Mouse (Mus musculus): Measurements from ENCODE around the gene Cnpy4. TPM values are rescaled to one million over a fixed set of nuclear protein-coding genes. Genes with fewer than 3 reads are reported as not detected.

Gene Cnpy4
- polyA plus RNA-seq, 1 experiment from 2014 or later, result 38.8 TPM

MicroRNA genes within 50 kb of the gene (microRNA counts, 519-probe panel; counts per million panel counts)
- microRNA mmu-miR-106b, result 3,726 counts per million, percentile 90 among the panel's probes with 10 or more counts
- microRNA mmu-miR-25, result 4,469 counts per million, percentile 97 among the panel's probes with 10 or more counts
- microRNA mmu-miR-93, result 3,726 counts per million, percentile 90 among the panel's probes with 10 or more counts

Other genes starting within 250 kb of the Cnpy4 start
- gene Gjc3, start 224.4 kb upstream of the Cnpy4 start, polyA plus RNA-seq (2015; fragmentation: Nextera tagmentation; extraction: Ambion mirVana), result 0.64 and 0.81 TPM in 2 replicates
- gene Azgp1, start 206.0 kb upstream of the Cnpy4 start, polyA plus RNA-seq (2015; fragmentation: Nextera tagmentation; extraction: Ambion mirVana), result 0.14 and 0.25 TPM in 2 replicates
- not detected in 2 replicates for gene Smok3a, start 166.2 kb upstream of the Cnpy4 start, polyA plus RNA-seq (2015; fragmentation: Nextera tagmentation; extraction: Ambion mirVana)
- gene Smok3b, start 166.1 kb upstream of the Cnpy4 start, polyA plus RNA-seq (2015; fragmentation: Nextera tagmentation; extraction: Ambion mirVana), result not detected in 2 replicates
- not detected in 2 replicates for gene Smok3c, start 134.3 kb upstream of the Cnpy4 start, polyA plus RNA-seq (2015; fragmentation: Nextera tagmentation; extraction: Ambion mirVana)
- 13.7 and 15.0 TPM in 2 replicates for gene Zkscan1, start 102.4 kb upstream of the Cnpy4 start, polyA plus RNA-seq (2015; fragmentation: Nextera tagmentation; extraction: Ambion mirVana)
- 43.3 and 45.9 TPM in 2 replicates for gene Zscan21, start 70.6 kb upstream of the Cnpy4 start, polyA plus RNA-seq (2015; fragmentation: Nextera tagmentation; extraction: Ambion mirVana)
- gene Zfp113, start 31.7 kb upstream of the Cnpy4 start, polyA plus RNA-seq (2015; fragmentation: Nextera tagmentation; extraction: Ambion mirVana), result 15.8 and 16.4 TPM in 2 replicates
- 276 and 300 TPM in 2 replicates for gene Cops6, start 26.4 kb upstream of the Cnpy4 start, polyA plus RNA-seq (2015; fragmentation: Nextera tagmentation; extraction: Ambion mirVana)
- gene Ap4m1, start 15.5 kb upstream of the Cnpy4 start, polyA plus RNA-seq (2015; fragmentation: Nextera tagmentation; extraction: Ambion mirVana), result 19.8 and 20.6 TPM in 2 replicates
- gene Mcm7, start 15.1 kb upstream of the Cnpy4 start, polyA plus RNA-seq (2015; fragmentation: Nextera tagmentation; extraction: Ambion mirVana), result 153 and 165 TPM in 2 replicates
- 67.8 and 70.0 TPM in 2 replicates for gene Taf6, start within 50 bp of the Cnpy4 start, polyA plus RNA-seq (2015; fragmentation: Nextera tagmentation; extraction: Ambion mirVana)
- gene Mblac1, start 6.8 kb downstream of the Cnpy4 start, polyA plus RNA-seq (2015; fragmentation: Nextera tagmentation; extraction: Ambion mirVana), result 7.5 TPM in 2 replicates
- not detected in 2 replicates for gene Nxpe5, start 38.4 kb downstream of the Cnpy4 start, polyA plus RNA-seq (2015; fragmentation: Nextera tagmentation; extraction: Ambion mirVana)
- gene Lamtor4, start 68.0 kb downstream of the Cnpy4 start, polyA plus RNA-seq (2015; fragmentation: Nextera tagmentation; extraction: Ambion mirVana), result 80.6 and 90.1 TPM in 2 replicates
- gene BC037034, start 76.5 kb downstream of the Cnpy4 start, polyA plus RNA-seq (2015; fragmentation: Nextera tagmentation; extraction: Ambion mirVana), result 4.8 and 5.1 TPM in 2 replicates
- 1.0 and 1.4 TPM in 2 replicates for gene Gal3st4, start 85.4 kb downstream of the Cnpy4 start, polyA plus RNA-seq (2015; fragmentation: Nextera tagmentation; extraction: Ambion mirVana)
- gene Gm43720, start 92.5 kb downstream of the Cnpy4 start, polyA plus RNA-seq (2015; fragmentation: Nextera tagmentation; extraction: Ambion mirVana), result not detected in 2 replicates
- 13.7 and 15.2 TPM in 2 replicates for gene Gpc2, start 92.5 kb downstream of the Cnpy4 start, polyA plus RNA-seq (2015; fragmentation: Nextera tagmentation; extraction: Ambion mirVana)
- 2.0 and 2.9 TPM in 2 replicates for gene Stag3, start 92.8 kb downstream of the Cnpy4 start, polyA plus RNA-seq (2015; fragmentation: Nextera tagmentation; extraction: Ambion mirVana)
- gene Pvrig, start 154.5 kb downstream of the Cnpy4 start, polyA plus RNA-seq (2015; fragmentation: Nextera tagmentation; extraction: Ambion mirVana), result 0.18 and 0.47 TPM in 2 replicates